Mouse (Mus musculus): Measurements from ENCODE around the gene Jpt2. TPM values are rescaled to one million over a fixed set of nuclear protein-coding genes. Genes with fewer than 3 reads are reported as not detected.
"Not testable (repeated sequence)": the region's sequence is repeated elsewhere in the genome, so short reads cannot be mapped to it uniquely, and the experiment has no call there.

Gene Jpt2
- total RNA-seq (2021), result 1 to 10 TPM; 6.2 to 6.8 TPM
- long read RNA-seq, experiment 1, transcript Jpt2-201 (5 exons, 2,672 nt), result major isoform, 5 of 5 reads
- long read RNA-seq, experiment 1, partial matches to known transcripts, result 0 of 5 reads
- long read RNA-seq, experiment 1, other reads (novel, unspliced or antisense), result 0 of 5 reads
- long read RNA-seq, experiment 2, transcript Jpt2-201 (5 exons, 2,672 nt), result major isoform, 7 of 11 reads
- long read RNA-seq, experiment 2, partial matches to known transcripts, result 0 of 11 reads
- long read RNA-seq, experiment 2, other reads (novel, unspliced or antisense), result 4 of 11 reads

DNA sequence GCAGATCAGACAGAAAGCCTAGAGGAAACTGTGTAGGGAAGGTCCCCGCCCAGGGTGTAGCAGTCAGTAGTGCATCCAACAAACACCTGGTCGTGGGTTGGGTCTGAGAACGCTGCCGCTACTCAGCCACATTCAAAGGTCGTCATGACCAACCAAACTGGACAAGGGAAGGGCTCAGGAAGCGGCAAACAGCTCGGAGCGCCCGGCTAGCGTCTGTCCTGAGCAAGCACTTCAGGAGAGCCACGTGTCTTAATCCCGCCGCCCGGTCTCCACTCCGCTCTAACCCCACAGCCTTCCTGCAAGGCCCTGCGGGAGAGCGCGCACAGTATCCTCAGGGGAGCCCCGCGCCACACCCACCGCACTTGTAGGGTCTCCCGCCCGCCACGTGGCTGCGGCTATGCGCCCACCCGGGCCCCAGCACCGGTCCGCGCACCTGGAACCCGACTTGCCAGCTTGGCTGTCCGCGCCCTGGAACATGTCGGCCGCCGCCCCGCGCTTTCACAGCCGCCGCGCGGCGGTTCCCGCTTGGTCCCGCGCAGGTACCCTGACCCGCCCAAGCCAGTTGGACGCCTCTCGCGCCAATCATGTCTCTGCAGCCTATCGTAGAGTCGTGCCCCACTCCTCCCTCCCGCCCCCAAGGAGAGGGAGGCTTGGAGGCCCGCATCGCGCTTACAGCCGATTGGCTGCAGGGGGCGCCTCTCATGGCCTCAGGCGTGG is at the start of gene Jpt2:
Gene Jpt2 (minus strand): TSS at position 555 of the 717 bp plus-strand sequence.
- intact Hi-C loops (cut with DNase I), result no loop called here
- DNase-seq, result peak; percentile 92 to 98

DNA sequence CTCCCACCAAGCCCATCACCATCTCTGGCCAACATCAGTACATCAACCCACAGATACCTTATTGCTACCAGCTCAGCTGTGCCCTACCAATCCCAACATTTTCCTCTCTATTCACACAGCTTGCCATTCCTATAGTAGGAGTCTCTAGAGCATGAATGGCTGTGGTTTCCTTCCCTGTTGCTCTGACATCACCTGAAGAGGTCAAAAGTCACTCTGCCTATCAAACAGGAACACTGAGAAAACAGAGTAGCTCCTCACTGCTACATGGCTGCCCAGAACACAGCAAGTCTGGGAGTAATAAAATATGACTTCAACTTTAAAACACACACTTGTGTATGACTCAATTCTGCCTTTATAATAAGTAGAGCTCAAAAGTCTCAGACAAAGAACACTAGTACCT is 47.0 kb upstream of the Jpt2 start:
- DNase-seq, result no peak
- intact Hi-C loops (cut with DNase I), result no loop called here

DNA sequence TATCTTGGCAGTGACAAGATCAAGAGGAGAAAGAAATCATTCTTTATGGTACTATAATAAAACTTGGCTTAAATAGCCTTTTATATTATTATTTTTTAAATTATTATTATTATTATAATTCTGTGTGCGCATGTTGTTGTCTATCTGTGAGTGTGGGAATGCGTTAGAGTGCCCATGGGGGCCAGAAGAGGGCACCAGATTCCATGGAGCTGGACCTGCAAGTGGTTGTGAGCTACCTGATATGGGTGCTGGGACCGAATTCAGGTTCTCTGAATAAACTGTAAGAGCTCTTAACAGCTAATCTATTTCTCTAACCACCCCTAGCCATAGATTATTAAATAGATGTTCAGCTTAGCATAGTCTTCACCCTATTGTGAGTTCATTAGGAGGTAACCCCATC is 44.6 kb upstream of the Jpt2 start:
- DNase-seq, result no peak
- intact Hi-C loops (cut with DNase I), result no loop called here

DNA sequence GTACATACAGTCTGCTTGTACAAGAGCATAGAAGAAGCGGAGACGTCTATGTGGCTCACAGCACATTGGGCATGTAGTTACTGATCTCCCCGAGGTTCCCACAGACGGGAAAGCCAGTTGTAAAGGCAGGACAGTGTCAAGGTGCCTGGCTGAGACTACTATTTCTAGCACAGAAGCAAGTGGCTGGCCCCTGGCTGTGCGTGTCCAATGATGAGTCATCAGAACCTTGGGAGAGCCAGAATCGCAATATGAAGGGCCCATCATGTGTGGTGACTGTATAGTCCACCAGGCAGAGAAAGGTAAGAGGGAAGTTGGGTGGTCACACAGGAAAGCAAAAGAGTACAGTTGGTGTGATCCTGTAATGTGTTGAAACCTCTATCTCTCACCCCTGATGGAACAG is 34.2 kb upstream of the Jpt2 start:
- no peak for DNase-seq
- intact Hi-C loops (cut with DNase I), result no loop called here

DNA sequence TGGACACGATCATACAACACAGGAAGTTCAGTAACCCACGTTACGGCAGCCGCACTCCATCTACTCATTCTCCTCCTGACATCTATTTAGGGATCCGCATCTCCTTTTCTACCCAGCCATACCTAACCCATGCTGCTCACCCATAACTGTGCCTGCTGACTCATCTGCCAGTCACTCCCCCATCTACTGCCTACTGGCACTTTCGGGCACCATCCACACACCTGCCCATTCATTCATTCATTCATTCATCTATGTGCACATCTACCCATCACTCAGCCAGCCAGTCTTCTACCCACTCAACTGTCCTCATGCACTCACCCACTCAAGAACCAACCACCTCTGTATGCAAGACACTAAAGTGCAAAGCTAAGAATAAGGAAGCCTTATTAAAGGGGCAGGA is 26.7 kb upstream of the Jpt2 start:
- intact Hi-C loops (cut with DNase I), result no loop called here
- DNase-seq, result no peak

DNA sequence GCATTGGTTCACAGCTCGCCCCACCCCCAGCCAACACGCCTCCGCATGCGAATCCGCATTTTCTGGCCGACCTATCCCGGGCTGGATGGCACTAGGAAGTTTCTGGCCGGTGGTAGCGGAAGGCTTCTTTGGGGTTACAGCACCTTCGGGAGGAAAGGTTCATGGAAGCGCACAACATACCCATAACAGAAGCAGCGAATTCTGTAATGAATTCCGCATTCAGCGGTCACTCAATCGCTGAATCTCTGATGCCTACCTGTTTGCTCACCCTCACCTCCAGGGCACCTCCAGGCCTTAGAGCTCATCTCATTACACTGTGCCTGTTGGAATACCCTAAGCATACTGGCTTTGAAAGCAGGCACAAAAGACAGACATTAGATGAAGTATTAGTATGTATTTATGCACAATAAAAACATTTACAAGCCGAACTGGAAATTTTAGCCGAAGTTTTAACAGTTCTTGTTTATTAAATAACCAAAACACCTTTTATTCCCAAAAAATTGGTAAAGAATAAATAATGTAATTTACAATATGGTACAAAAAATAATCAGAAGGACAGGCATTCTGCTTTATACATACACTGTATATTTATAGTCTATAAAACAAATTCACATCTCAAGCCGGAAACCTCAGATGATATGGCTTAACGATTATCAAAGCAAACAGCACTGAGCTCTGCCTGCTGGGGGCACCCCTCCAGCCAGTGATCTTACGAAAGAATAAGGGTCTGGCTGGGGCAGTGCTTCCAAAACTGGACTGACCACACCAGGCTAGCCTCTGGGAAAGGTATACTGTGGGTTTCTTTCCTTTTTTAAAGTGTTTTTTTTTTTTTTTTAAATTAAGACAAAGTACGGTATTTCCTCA is 595 bp upstream of the Jpt2 start:
- no peak for DNase-seq
- intact Hi-C loops (cut with DNase I), result no loop called here

DNA sequence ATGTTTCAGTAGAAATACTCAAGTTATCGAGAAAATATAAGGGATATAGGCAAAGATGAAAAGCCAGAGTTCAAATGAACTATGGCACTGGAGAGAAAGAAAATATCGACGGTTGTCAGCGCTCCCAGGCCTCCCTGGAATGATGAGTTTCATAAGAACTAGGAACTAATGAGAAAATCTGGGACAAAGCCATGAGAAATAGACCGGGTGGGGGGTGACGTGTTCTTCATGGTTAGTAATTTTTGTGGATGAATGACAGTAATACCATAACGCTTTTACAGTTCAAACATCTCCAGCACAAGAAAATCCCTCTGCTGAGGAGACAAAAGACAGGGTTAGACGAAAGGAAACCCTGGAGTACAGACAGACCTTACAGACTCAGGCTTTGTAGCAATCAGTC is 1.1 kb downstream of the Jpt2 start:
- intact Hi-C loops (cut with DNase I), result no loop called here
- DNase-seq, result no peak

DNA sequence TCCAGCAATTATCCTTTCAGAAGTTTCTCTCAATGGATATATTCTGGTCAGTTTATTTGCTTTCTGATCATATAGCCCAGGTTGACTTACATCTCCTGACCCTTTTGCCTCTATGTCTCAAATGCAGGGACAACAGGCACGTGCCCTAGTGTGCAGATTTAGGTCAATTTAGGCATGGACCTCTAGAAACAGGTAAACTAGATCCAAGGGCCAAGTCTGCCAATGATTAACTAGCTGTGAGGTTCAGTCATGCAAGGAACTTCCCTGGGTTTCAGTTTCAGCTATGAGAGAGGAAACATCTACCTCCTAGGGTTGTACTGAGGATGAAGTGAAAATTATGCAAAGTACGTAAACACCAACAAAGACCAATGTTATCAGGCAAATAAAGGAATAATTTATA is 7.2 kb downstream of the Jpt2 start:
- intact Hi-C loops (cut with DNase I), result no loop called here
- DNase-seq, result no peak

DNA sequence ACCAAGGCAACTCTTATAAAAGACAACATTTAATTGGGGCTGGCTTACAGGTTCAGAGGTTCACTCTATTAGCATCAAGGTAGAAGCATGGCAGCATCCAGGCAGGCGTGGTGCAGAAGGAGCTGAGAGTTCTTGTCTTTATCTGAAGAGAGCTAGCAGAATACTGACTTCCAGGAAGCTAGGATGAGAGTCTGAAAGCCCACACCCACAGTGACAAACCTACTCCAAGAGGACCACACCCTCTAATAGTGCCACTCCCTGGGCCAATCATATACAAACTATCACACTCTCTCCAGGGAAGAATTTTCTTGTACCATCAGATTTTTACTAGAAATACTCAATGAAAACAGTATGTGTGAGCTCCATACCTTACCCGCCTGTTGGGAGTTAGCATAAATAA is 9.8 kb downstream of the Jpt2 start:
- intact Hi-C loops (cut with DNase I), result no loop called here
- DNase-seq, result no peak

DNA sequence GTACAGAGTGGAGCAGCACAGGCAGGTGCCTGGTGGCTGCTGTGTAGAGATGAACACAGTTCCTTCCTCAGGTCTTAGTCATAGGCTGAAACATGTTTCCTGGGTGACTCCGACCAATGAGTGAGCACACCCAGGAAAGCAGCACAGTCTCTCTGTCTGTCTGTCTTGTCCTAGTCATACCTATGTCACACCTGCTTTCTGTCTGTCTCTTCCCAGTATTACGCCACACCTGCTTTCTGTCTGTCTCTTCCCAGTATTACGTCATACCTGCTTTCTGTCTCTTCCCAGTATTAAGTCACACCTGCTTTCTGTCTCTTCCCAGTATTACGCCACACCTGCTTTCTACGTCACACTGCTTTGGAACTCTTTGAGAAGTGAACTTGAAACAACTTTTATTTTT is 12.3 kb downstream of the Jpt2 start:
- intact Hi-C loops (cut with DNase I), result no loop called here
- DNase-seq, result no peak

DNA sequence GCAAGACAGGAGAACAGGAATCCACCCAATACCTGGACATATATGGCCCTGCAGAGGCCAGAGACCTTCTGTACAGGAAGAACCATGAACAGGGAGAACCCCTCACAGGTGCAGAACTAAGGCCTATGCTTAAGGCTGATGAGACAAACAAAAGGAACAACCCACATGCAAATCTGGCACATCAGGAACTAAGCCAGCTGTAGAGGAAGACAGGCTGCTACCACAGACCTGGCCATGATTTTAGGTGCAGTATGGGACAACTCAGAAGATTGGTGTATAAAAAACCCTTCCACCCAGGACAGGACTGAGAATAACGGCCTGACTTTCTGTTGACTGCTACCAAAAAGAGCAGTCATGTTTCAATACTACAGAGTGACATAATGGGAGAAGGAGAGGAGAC is 16.9 kb downstream of the Jpt2 start:
- intact Hi-C loops (cut with DNase I); DNase-seq: not testable (repeated sequence)

DNA sequence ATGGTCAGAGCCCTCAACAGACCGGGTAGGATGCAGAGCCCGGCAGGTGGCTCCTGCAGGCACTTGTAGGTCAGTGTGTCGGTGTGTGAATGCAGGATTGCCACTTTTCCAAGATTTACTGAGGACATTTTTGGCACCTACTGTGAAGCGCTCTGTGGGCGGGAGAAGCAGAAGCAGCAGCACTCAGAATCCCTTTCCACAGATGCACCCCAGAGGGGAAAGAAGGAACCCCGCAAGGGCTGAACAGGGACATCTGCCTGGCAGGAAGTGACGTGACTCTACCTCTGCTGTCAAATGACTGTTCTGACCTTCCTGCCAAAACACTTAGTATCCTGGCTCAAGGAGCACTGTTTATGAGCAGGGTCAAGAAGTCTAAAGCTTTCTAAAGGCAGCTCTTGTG is 17.5 kb downstream of the Jpt2 start:
- intact Hi-C loops (cut with DNase I), result no loop called here
- no peak for DNase-seq

DNA sequence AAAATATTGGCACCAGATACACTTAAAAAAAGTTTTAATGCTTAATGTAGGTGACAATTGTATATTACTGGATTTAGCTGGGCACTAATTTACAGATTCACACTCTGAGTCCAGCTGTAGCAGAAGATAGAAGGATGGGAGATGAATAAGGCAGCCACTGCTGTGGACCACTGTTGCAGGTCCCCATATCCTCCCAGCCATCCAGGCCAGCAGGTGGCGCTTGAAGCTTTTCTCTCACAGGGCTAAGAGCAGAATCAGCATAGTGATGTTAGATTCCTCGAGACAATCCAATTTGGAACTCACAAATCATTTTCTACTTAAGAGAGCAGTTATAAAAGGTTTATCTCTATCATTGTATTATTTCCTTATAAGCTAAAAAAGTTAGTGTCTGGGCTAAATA is 18.0 kb downstream of the Jpt2 start:
- intact Hi-C loops (cut with DNase I), result not testable (repeated sequence)
- DNase-seq, result peak; percentile 20 to 30

DNA sequence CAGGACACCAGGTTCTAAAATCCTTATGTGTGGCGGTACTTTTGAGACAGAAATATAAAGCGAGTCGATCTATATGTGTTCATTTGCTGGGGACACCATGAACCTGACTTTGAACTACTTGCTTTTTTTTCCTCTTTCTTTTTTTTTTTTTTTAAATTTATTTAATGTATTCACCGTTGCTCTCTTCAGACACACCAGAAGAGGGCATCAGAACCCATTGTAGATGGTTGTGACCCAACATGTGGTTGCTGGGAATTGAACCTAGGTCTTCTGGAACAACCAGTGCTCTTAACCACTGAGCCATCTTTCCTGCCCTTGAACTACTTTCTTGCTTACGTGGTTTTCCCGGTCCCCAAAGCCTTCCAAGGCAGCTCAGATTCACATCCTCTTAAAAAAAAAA is 23.2 kb downstream of the Jpt2 start:
- intact Hi-C loops (cut with DNase I), result loop anchor here (5.0 kb wide), 1 partner anchor 75 kb away; no protein-coding TSS in a partner anchor
- no peak for DNase-seq

DNA sequence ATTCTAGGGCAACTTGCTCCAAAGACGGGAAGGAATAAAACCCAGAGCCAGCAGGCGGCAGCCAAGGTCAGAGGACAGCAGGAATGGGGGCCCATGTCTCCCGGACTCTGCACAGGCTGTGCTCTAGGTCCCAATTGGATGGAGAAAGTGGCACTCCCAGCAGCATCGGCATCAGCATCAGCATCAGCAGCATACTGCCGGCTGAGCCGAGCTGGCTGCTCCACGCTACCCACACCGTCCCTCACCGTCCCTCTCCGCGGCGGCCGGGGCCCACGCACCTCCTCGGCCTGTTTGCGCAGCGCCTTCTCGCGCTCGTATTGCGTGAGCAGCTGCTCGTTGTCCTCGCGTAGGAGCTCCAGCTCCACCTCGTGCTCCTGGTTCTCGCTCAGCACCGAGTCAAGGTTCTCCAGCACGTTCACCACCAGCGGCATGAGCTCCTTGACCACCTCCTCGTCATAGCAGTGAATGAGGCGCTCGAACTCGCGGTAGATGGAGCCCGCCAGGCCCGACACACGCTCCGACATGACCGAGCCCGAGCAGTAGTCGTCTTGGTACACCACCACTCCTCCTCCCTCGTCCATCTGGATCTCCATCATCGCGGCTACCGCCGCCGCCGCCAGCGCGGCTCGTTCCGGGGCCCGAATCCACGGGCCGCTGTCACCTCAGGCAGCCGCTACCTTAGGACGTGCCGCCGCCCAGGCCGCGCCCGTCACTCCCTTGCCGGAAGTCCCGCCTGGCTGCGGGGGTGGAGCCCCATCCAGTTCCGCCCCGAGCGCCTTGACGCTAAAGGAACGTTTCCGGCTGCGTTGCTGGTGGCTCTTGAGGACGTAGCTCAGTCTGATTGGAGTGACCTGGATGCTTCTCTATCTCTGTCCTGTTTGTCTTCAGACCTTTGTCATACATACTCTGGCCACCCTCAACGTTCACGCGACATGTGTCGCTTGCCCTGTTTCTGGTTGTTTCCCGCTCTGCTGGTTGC is 23.9 kb downstream of the Jpt2 start, which contains the start of gene Mapk8ip3:
Gene Mapk8ip3 (minus strand): TSS at position 719 of the 979 bp plus-strand sequence.
- peak; percentile 94 to 96 for DNase-seq
- intact Hi-C loops (cut with DNase I), result loop anchor here (5.0 kb wide), 1 partner anchor 76 kb away; no protein-coding TSS in a partner anchor

DNA sequence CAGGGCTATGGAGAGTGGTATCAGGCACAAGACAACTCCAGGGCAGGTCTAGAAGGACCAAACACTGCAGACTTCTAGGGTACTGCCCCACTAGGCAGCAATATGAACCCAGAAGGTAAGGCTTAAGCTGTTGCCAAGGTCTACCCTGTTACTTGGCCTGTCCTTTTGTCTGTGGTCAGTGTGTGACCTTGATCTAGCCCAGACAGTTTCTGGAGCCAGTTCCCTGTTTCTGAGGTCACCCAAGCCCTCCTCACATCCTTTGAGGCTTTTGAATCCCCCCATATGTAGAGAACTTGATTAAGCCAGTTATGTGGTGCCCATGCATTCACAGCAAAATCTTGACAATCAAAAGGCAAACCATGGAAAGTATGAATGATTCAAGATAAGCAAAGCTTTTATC is 24.8 kb downstream of the Jpt2 start:
- no peak for DNase-seq
- intact Hi-C loops (cut with DNase I), result loop anchor here (5.0 kb wide), 1 partner anchor 77 kb away; no protein-coding TSS in a partner anchor

DNA sequence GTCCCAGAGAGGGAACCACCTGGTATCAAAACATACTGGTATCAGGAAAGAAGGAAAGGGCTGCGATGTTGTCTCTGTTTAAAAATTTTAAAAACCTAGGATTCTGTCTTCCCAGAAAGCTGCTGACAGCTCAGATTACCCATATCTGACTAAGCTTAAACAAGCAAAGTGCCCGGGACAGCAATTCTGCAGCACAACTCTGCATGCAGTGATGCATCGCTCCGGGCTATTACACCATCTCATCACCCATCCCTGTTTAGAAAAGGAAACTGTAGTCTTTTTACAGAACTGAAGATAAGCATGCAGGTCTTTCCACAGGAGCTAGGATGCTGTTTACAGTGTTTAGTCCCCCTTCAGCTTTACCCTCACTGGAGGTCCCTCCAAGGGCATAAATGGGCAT is 25.6 kb downstream of the Jpt2 start:
- intact Hi-C loops (cut with DNase I), result loop anchor here (5.0 kb wide), 1 partner anchor 77 kb away; no protein-coding TSS in a partner anchor
- no peak for DNase-seq

DNA sequence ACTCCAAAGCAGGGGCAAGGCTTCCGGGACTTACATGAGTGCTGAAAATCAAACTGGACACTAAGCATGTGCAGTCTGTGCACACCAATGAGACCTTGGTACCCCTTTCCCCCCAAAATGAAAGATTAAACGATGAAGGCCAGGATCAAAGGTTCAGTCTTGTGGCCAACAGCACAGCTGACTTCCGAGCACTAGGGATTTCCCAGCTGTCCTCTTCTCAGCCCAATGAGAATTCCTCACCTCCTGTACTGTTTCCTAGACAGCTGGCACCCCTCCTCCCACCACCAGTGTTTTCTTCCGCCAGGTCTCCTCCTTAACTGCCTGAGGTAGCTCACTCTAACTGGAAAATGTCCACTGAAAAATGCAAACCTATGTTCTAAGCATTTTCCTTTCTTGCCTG is 27.3 kb downstream of the Jpt2 start:
- intact Hi-C loops (cut with DNase I), result no loop called here
- no peak for DNase-seq

DNA sequence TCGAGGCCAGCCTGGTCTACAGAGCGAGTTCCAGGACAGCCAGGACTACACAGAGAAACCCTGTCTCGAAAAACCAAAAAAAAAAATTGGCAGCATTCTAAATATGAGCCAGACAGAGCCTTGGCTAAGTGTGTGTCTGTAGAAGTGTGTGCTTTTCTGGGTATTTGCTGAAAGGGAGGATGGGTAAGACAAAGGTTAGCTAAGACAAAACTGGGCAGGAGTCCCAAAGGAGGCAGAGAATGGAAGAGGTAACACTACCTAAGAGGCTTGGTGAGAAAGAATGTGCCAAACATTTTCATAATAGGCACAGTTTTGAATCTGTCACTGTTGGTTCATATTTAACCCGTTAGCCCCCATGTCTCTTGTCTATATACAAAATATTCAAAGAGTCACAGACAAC is 28.1 kb downstream of the Jpt2 start:
- no peak for DNase-seq
- intact Hi-C loops (cut with DNase I), result no loop called here

DNA sequence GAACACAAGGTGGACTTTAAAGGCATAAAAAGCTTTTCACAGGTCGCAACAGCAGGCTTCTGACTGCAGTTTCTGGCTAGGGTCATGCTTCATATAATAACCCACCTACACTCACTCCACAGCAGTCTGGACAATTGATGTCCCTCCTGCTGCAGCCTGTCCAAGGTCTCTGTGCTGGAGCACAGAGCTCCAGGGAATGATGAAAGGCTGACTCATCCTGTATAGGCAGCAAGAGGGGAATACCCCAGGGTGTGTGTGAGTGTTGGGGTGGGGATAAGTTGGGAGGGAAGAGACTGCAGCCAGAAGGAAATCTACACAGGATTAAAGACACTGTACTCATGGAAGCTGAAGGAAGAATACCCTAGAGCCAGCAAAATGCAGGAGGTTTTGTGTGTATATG is 31.0 kb downstream of the Jpt2 start:
- DNase-seq, result no peak
- intact Hi-C loops (cut with DNase I), result no loop called here
